Mouse (Mus musculus): ENCODE results near the gene Slc17a9.

The Slc17a9 gene

DNA sequence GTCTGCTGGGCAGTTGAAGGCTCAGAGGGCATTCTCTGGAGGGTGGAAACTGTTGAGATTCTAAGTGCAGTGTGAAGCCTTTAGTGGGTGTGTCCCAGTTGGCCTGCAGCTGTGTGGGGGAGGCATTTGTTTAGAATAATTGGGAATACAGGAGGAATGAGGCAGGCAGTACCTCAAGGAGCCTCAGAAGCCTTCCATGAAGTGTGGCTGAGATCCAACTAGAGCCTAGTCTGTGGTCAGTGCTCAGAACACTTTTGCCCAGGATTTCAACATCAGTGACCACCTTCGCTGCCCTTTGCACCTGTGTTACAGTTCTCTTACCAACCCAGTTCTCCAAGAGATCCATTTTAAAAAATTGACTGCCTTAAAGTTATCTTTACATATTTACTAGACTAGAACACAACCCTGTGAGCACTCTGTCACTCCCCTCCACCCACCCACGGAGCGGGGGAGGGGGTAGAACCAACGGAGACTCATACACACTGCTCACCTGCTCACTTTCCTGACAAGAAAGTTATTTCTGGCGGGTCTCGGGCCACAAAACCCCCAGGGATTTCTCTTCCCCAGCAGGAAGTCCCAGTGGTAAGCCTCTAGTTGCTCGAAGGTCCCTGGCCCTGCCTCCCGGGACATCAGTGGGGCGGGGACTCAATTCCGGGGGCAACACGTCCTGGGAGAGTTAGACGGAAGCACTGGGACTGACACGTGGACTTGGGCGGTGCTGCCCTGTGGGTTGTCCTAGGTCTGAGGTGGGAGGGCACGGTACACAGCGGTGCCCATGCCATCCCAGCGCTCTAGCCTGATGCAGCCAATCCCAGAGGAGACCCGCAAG lies at the start of gene Slc17a9:
Gene Slc17a9, plus strand, starts transcription at position 679 of the 829 bp plus-strand sequence.
- no peak for DNase-seq

DNA sequence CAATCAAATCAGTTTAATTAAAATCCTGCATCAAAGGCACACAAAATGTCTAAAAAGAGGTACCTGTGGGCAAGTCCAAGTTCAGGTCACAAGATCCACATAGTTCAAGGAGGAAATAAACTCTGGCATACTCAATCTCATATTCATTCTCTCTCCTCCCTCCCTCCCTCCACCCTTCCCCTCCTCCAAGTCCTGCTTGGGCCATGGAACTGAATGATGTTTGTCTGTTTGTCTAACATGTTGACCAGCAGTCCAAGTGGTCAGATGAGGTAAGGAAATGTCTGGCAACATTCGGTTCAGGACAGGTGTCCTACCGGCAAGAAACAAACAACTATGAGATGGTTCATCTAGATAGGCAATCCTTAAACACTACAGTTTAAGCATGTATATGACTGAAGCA lies 48.4 kb upstream of the Slc17a9 start:
- DNase-seq: no peak

DNA sequence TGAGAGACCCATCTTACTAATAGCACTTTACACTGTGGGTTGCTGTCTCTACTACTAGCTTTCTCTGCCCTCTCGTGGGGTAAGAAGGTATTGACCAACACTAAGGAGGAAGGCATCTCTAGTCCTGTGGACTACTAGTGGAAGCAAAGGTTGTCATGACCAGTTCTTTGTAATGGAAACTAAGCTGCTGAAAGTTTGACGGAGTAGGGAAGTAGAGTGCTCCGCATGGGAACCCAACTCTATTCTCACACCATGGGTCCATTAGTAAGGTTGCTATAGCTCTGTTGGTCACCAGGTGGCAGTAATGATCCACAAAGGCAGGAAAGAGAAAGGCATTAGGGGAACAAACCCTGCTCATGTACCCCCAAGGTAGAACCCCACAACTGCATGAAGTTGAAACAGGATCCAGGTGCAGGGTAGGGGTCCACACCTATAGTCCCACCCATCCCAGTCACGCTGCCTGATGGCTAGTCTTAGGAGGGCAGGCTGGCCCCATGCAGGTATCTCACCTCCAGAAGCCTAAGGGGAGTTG lies 46.4 kb upstream of the Slc17a9 start:
- peak; percentile 74 for DNase-seq

DNA sequence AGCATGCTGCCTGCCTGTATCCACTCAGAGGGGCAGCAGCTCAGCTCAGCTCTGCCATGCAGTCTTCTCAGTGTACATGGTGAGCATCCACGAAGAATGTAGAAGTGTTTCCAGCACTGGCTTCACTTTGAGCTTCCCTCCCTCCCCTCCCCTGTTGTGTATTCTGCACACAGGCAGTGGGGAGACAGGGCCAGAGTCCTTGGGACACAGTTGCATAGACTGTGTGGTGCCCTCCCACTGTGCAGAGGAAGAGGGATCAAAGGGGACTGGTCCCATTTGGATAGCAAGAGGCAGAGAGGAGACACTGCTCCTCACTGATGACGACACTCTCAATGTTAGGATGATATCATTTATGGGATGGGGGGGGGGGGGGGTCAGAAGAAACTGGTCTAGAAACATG lies 43.8 kb upstream of the Slc17a9 start:
- DNase-seq: no peak

DNA sequence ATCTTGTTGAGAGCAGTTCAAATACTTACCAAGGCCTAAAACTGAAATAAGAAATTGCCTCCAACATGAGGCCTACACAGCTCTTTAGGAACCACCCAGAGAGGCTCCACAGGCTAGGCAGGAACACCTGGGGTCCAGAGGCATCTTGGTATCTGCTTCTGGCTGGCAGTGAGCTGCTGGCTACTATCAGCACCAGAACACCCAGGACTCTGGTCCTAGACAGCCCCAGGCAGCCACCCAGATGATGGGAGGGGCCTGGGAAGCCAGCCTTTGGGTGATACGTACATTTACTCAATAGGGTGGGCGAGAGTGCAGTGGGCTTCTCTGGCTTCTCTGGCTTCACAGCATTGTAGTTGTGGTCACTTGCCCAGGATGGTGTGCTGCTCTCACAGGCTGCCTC lies 41.5 kb upstream of the Slc17a9 start:
- DNase-seq: no peak

DNA sequence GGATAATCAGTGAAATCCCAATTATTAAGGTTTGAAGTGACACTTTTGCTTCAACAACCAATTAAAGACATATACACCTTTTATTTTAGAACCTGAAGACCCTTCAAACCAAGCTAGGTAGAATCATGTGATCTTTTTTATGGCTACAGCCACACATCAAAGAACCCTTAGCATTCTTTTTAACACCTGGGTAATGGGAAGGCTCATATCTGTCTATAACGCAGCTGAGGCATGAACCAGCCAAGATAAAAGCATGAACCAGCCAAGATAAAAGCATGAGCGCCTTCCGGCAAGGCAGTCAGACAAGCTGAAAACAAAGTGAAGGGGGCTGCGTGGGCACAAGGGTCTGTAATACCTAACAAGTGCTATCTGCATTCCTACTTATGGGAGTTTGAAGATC lies 41.0 kb upstream of the Slc17a9 start:
- DNase-seq: no peak

DNA sequence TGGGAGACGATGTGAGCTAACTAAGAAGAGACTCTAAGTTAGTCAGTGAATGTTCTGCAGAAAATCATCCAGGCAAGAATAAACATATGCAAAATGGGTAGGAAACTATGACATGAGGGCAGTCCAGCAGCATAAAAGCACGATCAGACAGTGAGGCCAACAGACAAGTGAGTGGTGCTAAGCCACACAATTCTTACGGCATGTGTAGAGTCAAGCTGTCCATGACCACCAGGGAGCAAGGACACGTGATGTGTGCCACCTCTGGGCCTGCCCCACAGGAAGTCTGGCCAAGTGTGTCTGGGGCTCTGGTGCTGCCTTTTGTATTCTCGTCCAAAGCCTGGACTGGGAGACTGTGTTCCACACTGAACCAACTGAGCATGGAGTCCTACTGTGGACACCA lies 35.2 kb upstream of the Slc17a9 start:
- no peak for DNase-seq

DNA sequence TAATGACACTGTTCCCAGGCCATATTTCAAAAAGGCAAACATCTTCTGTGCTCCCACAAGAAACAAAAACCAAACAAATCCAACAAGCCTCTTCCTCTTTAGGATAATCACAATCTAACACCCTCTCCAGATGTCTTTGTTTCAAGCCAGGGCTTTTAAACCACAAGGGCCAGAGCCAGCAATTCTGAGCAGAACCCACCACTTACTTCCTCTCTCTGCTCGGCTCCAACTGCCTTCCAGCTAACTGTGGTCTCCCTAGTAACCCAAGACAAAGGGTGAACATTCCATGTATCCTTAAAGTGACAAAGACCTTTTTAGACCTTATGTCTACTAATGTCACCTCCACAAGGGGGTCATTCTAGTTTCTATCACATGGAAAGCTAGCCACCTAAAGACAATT lies 32.4 kb upstream of the Slc17a9 start:
- no peak for DNase-seq

DNA sequence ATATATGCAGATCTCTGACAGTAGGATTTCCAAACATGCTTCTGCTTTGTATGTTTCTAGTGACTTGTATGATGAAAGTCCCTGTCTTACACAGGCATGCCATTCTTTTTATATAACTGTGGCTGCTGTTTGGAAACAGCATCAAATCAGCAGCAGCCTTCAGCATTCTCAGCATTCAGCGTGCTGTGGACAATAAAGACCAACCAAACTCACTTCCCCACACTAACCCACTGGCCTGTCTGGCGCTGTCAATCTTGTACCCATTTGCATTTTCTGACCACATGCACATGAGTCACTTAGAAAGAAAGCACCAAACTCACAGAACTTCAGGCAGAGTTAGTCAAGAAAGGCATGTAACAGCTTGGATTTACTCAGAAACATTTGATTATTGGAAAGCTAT lies 29.9 kb upstream of the Slc17a9 start:
- DNase-seq: no peak

DNA sequence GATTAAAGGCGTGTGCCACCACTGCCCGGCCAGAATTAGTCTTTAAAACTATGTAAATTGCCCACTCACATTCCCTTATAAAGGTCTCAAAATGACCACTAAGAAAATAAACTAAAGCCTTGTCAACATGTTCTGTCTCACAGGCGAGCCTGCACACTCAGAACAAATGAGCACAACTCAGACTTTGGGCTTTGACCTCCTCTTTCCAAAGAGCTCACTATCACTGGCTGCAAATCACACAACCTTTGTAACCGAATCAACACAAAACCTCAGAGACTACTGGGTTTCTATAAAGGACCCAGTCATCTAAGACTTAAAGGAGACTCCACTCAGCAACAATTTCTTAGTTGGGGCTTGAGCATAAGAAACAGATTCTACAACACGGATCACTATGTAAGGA lies 24.6 kb upstream of the Slc17a9 start:
- DNase-seq: no peak

DNA sequence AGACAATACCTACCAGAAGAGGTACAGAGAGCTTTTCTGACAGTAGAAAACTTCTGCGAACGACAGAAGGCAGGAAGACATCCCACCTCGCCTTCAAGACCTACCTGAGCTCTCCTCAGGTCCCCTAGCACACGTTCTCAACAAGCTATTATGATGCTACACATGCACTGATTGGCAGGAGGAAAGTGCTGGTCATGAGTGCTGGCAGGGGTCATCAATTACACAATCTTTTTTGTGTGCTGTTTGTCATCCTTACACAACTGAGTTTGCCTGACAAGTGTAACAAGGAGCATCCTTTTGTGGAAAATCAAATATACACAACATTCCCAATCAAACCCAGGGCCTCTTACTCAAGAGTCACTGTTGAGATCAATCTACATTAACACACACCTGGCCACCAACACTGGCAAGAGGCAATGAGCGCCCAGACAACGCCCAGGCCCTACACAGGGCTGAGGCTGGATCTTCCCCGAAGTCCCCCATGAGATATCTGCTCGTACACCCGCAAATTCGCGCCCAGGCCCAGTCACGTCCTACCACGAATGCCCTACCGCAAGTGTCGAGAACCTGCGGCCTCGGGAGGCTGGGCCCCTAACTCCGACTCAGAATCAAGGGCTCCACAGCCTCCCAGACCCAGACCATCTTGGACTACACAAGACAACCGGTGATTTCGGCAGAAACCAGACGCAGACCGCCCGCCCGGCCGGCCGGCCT lies 23.9 kb upstream of the Slc17a9 start:
- DNase-seq: peak; percentile 36

DNA sequence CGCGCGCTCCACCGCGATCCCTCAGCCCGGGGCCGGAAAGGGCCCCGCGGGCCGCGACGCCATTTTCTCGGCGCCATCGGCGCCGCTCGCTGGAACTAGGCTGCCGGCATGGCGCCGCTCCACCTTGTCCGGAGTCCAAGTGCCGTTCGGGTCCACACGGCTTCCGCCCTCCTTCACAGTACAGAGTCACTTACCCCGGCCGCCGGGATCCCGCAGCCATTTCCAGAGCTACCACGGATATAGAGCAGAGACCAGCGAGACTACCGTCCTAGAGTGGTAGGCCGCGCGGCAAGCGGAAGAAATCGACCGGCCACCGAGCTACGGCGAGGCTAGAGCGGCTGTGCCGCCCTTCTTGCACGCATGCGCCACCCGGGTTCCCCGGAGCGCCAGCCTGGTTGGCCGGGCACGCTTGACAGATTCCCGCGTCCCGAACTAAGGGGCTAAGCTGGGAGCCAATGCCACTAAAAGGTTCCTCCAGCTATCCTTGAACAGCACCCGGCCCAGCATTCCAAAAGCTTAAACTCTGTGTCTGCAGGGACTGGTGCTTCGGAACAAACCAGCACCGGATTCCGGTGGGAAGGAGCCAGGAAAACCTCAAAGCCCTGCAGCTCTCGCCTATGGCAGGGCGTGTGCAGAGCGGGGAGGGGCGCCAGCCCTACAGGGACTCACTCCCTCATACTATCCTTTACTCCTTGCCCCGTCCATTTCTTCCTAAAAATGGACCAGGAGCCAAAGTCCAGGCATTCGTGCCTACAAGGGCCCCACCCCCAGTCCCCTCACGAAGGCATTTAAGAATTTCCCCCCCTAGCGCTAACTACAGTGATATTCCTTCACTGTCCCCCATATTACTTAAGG lies 23.1 kb upstream of the Slc17a9 start:
- DNase-seq: peak; percentile 91

DNA sequence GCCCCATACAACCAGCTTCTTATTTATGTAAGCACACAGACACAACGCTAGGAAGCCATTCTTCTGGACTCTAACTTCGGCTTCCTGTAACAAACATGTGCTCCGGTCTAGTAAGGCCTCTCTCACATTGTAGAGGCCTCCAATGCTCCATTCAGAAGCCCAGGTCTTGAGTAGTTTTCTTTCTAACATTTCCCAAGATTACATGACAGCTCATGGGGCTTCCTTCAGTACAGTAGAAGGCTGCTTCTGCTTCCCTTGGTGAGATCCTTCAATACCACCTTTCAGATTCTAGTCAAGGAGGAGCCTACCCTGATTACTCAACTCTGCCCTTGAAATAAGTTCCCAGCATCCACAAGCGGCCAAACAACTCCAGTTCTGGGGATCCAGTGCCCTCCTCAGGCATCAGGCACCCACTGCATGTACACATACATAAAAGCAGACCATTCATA lies 22.3 kb upstream of the Slc17a9 start:
- DNase-seq: no peak

DNA sequence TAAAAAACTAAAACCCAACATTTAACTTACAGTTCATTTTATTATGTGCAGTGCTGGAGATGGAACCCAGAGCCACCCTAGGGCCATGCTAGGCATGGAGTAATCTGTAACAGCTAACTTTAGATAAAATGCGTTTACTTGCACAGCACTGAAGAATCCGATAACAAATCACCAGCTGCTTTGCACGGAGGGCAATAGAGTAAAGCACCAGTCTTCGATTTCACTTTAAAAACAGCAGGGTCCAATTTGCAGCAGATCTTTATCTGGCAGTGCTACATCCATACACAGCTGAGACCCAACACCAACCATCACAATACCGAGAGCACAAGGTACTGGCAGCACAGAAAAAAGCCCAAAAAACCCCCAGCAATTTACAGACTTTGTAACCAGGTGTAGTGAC lies 21.9 kb upstream of the Slc17a9 start:
- DNase-seq: no peak

DNA sequence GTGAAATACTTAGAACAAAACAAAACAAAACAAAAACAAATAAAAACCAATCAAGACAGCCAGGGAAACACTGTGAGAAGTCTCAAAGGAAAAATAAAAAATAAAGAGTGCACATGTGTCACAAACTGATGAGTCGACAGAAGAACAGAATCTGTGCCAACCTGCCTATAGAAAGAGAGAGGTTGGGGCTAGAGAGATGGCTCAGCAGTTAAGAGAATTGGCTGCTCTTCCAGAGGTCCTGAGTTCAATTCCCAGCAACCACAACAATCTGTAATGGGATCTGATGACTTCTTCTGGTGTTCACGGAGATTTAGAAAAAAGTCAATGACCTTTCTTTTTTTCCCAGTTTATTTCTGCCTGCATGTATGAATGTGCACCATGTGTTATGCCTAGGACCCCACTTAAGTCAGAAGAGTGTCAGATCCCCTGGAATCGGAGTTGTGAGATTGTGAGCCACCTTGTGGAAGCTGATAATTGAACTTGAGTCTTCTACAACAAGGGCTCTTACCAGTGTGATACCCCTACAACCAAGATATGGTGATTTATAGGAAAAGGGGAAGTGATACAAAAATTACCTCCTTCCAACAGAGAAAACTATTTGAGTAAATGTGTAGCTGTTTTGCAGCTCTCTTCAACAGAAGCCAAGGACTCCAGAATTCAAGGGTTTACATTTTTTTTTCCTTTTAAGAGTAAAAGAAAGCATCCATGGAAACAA lies 21.3 kb upstream of the Slc17a9 start:
- DNase-seq: no peak

DNA sequence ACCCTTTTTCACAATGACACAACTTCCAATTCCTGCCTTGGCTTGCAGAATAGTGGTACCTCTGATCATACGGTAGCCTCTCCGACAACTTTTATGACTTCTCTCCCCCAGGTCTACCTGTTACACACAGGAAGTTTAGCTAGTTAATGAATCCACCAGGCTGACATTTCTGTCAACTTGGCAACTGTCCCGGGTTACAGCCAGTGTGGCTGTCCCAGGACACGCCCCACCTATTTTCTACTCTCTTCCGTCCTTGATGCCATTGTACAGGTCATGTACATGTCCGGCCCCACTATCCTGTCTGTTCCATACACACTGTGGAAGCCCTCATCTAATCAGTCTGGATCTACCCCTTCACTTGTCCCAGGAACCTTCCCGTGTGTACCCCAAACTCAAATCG lies 20.5 kb upstream of the Slc17a9 start:
- DNase-seq: no peak

DNA sequence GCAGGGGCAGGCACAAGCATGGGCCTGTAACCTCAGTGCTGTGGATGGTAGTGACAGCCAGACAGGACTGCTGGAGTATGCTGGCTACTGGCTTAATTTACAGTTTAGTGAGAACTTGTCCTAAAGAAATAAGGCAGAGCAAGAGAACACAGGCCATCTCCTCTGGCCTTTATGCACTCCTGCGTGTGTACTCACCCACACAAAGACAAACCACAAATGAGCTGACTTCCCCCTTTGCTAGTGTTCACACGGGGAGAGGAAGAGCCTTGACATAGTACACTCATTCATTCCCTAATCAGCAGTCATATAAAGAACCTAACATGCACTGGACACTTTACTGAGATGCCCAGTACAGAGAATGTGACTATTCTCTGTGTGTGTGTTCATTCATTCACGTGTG lies 20.0 kb upstream of the Slc17a9 start:
- no peak for DNase-seq

DNA sequence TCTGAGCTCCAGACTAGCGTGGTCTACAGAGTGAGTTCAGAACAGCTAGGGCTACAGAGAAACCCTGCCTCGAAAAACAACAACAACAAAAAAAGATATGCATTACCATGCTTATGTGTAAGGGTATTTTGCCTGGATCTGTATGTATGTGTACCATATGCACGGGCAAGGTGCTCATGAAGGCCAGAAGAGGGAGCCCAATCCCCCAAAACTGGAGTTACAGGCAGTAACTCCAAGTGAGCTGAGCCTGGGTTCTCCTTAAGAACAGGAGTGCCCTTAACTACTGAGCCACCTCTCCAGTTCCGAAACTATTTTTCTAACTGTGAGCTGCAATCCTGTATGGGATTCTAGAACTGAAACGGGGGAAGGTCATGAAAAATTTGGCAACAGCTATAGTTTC lies 19.1 kb upstream of the Slc17a9 start:
- DNase-seq: no peak

DNA sequence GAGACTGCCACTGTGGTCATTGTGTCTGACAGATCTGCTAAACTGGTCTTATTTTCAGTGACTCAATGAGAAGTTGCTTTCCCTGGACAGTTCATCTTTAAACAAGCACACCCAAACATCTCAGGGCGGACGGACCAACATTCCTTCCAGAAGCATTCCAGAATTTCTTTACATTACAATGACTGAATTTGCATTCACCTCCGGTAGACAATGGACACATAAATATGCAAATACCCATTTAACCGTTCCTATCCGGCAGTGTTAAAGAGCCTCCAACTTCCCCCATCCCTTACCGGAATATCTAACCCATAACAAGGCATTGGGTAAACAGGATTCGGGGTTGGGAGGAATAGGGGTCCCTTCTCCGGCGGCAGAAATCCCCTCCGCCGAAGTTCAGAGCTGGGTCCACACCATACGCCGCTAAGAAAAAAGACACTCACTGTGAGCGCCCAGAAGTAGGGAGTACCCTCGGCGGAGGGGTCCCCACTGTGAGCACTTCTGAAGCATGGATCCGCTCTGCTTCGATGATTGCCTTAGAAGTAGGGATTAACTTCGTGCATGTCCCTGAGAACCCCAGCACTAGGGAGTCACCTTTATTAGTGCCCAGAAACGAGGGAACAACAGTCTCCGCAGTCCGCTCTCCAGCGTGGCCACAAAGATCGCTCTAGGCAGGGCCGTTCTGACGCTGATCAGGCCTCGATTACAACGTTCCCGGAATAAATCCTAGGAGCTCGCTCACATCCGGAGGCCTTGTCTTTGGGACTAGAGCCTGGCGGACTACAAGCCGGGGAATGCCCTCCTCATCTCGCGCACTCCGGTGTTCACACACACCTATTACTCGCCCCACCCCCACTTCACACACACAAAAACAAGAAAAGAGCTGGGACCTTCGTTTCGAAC lies 15.8 kb upstream of the Slc17a9 start:
- peak; percentile 37 for DNase-seq

DNA sequence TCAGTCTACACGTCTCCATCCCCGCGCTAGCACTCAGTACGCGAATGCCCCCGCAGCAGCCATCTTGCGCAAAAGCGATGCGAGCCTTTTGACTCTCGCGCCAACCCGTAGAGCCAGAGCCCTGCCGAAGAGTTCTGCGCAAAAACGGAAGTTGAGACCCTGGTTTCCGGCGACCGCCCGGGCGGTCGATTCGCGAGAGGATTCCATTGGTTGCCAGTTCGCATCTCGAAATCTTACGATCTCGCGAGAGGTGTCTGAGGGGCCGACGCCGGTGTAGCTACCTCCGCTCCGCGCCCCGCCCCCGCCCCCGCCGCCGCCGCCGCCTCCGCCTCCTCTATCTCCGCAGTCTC lies 15.2 kb upstream of the Slc17a9 start, which contains the start of the genes Dido1 and Gid8:
Gene Dido1, minus strand, starts transcription at position 77 of the 350 bp plus-strand sequence.
Gene Gid8, plus strand, starts transcription at position 195 of the 350 bp plus-strand sequence.
- peak; percentile 93 for DNase-seq
